Mouse (Mus musculus) heart, embryonic 16.5 days (tissue): ENCODE data around the gene Slc35b2. TPM values are rescaled to one million over a fixed set of nuclear protein-coding genes. Genes with fewer than 3 reads are reported as not detected.
A peak's percentile ranks its signal among the peaks of the same experiment; 100 is the strongest.

Experiments used
- ATAC-seq: fragments of 200-750 bp; cut with Nextera tagmentation; replicated peaks from 2 replicates; pipeline ENCODE4 v1.8.0; 2017; ENCODE audit warnings: moderate number of reproducible peaks; ENCODE audit not compliant: insufficient read depth, low FRiP score; ENCODE audit errors: extremely low read depth
- H3K27ac ChIP-seq: fragments of 300-500 bp; sonication (generic); 2 replicates; pipeline ENCODE4 v1.5.1; 2014; ENCODE audit warnings: mild to moderate bottlenecking, low read length, control low read depth, moderate library complexity
- H3K27me3 ChIP-seq: fragments of 300-500 bp; sonication (generic); 2 replicates; pipeline ENCODE4 v1.6.1; 2014; ENCODE audit warnings: low read length, mixed read lengths; ENCODE audit not compliant: control insufficient read depth, insufficient read depth
- H3K36me3 ChIP-seq: fragments of 300-500 bp; sonication (generic); 2 replicates; pipeline ENCODE4 v1.6.1; 2014; ENCODE audit not compliant: control insufficient read depth, insufficient read depth
- H3K4me1 ChIP-seq: fragments of 300-500 bp; sonication (generic); 2 replicates; pipeline ENCODE4 v1.6.1; 2014; ENCODE audit warnings: low read length, mixed read lengths; ENCODE audit not compliant: control insufficient read depth, insufficient read depth
- H3K4me2 ChIP-seq: fragments of 300-500 bp; sonication (generic); 2 replicates; pipeline ENCODE4 v1.6.1; 2014; ENCODE audit warnings: low read depth, mild to moderate bottlenecking, control low read depth, low read length
- H3K4me3 ChIP-seq: fragments of 300-500 bp; sonication (generic); 2 replicates; pipeline ENCODE4 v1.5.1; 2014; ENCODE audit warnings: mild to moderate bottlenecking, control low read depth, low read length
- H3K9ac ChIP-seq: fragments of 300-500 bp; sonication (generic); 2 replicates; pipeline ENCODE4 v1.6.1; 2014; ENCODE audit warnings: low read length, control low read depth
- H3K9me3 ChIP-seq: fragments of 300-500 bp; sonication (generic); replicated peaks from 2 replicates; pipeline ENCODE4 v1.6.1; 2016; ENCODE audit warnings: low read length; ENCODE audit not compliant: control insufficient read depth
- WGBS: fragments of 180-500 bp; shearing (Covaris S2); extraction: QIAGEN DNeasy Blood & Tissue Kit; methylation state at CpG from one replicate; pipeline ENCODE4 v1.1.7; 2014; 5-methylcytosine and 5-hydroxymethylcytosine counted together
- polyA plus RNA-seq: library from polyadenylated mRNA; unstranded; fragments of >200 nt; fragmentation: Nextera tagmentation; extraction: Ambion mirVana; gene quantifications from 2 replicates; pipeline ENCODE4 v1.2.1, GENCODE M21; 2015

The Slc35b2 gene
- polyA plus RNA-seq, 1 experiment from 2014 or later, result 89.4 TPM

GRCm38 (mm10) chr17:45606992-45607879, 43.6 kb downstream of the Slc35b2 start:
- Histone ChIP-seq H3K9ac (no peak overlapping the region), H3K4me3 (no peak overlapping the region), H3K27me3 (no peaks in the 10 kb centered on the region), H3K36me3 (no peaks in the 10 kb centered on the region), H3K9me3 (peaks cover 3% of the 10 kb centered on the region; the same call in 1 of the 2 replicates), H3K27ac (no peak overlapping the region), H3K4me2 (no peak overlapping the region), H3K4me1 (peaks cover 10% of the 10 kb centered on the region)
- WGBS, result 76% methylated on average over 15 of the region's 15 CpGs
- no peak for ATAC-seq

GRCm38 (mm10) chr17:45608396-45608795, 44.7 kb downstream of the Slc35b2 start:
- H3K4me1 ChIP-seq, result peaks cover 10% of the 10 kb centered on the region
- H3K9ac ChIP-seq, result no peak overlapping the region
- no peak for ATAC-seq
- H3K27me3 ChIP-seq, result no peaks in the 10 kb centered on the region
- WGBS, result 85% methylated on average over 4 of the region's 4 CpGs
- no peak overlapping the region for H3K4me3 ChIP-seq
- H3K27ac ChIP-seq, result no peak overlapping the region
- peaks cover 3% of the 10 kb centered on the region; the same call in 1 of the 2 replicates for H3K9me3 ChIP-seq
- H3K36me3 ChIP-seq, result no peaks in the 10 kb centered on the region
- H3K4me2 ChIP-seq, result no peak overlapping the region

GRCm38 (mm10) chr17:45610144-45610866, 46.6 kb downstream of the Slc35b2 start:
- H3K9me3 ChIP-seq, result peaks cover 3% of the 10 kb centered on the region; the same call in 1 of the 2 replicates
- H3K27me3 ChIP-seq, result no peaks in the 10 kb centered on the region
- H3K4me2 ChIP-seq, result peak overlapping the region; percentile 32; the same call in 1 of the 2 replicates
- 27% methylated on average over 5 of the region's 5 CpGs for WGBS
- no peaks in the 10 kb centered on the region for H3K36me3 ChIP-seq
- peak overlapping the region; percentile 77 for H3K27ac ChIP-seq
- H3K9ac ChIP-seq, result 0 out of 2 replicates have a peak overlapping the region, but pooled peaks have one; percentile 5
- ATAC-seq, result peak; percentile 75
- H3K4me1 ChIP-seq, result peaks cover 10% of the 10 kb centered on the region
- H3K4me3 ChIP-seq, result no peak overlapping the region

- whole genome bisulfite sequencing, result 66% methylated on average over 8 of the region's 8 CpGs
- no peak overlapping the region for H3K27ac ChIP-seq
- H3K9me3 ChIP-seq, result peaks cover 3% of the 10 kb centered on the region; the same call in 1 of the 2 replicates
- no peak overlapping the region for H3K4me3 ChIP-seq
- no peaks in the 10 kb centered on the region for H3K27me3 ChIP-seq
- no peak overlapping the region for H3K9ac ChIP-seq
- H3K4me1 ChIP-seq, result peaks cover 10% of the 10 kb centered on the region
- H3K36me3 ChIP-seq, result no peaks in the 10 kb centered on the region
- H3K4me2 ChIP-seq, result no peak overlapping the region
- no peak for ATAC-seq
Measured at GRCm38 (mm10) chr17:45612008-45612407, 48.3 kb downstream of the Slc35b2 start.

GRCm38 (mm10) chr17:45612921-45613320, 49.2 kb downstream of the Slc35b2 start:
- Histone ChIP-seq H3K36me3 (no peaks in the 10 kb centered on the region), H3K4me1 (peaks cover 10% of the 10 kb centered on the region), H3K9me3 (no peaks in the 10 kb centered on the region), H3K9ac (no peak overlapping the region), H3K4me2 (no peak overlapping the region), H3K27ac (no peak overlapping the region), H3K27me3 (no peaks in the 10 kb centered on the region), H3K4me3 (no peak overlapping the region)
- WGBS, result 72% methylated on average over 7 of the region's 7 CpGs
- no peak for ATAC-seq

GRCm38 (mm10) chr17:45616046-45616650, 52.5 kb downstream of the Slc35b2 start:
- Histone ChIP-seq H3K4me3 (no peak overlapping the region), H3K4me1 (peaks cover 10% of the 10 kb centered on the region), H3K9me3 (no peaks in the 10 kb centered on the region), H3K36me3 (no peaks in the 10 kb centered on the region), H3K9ac (no peak overlapping the region), H3K4me2 (no peak overlapping the region), H3K27ac (no peak overlapping the region), H3K27me3 (no peaks in the 10 kb centered on the region)
- 61% methylated on average over 4 of the region's 4 CpGs for WGBS
- no peak for ATAC-seq

GRCm38 (mm10) chr17:45616679-45617078, 53.0 kb downstream of the Slc35b2 start:
- H3K4me2 ChIP-seq, result no peak overlapping the region
- no peaks in the 10 kb centered on the region for H3K27me3 ChIP-seq
- H3K27ac ChIP-seq, result no peak overlapping the region
- ATAC-seq, result no peak
- H3K4me3 ChIP-seq, result no peak overlapping the region
- peaks cover 10% of the 10 kb centered on the region; the same call in 1 of the 2 replicates for H3K4me1 ChIP-seq
- H3K36me3 ChIP-seq, result no peaks in the 10 kb centered on the region
- H3K9me3 ChIP-seq, result no peaks in the 10 kb centered on the region
- H3K9ac ChIP-seq, result no peak overlapping the region
- 75% methylated on average over 3 of the region's 3 CpGs for WGBS
